Mouse (Mus musculus) liver, embryonic 15.5 days (tissue): ENCODE results near the gene Snx27. TPM values are rescaled to one million over a fixed set of nuclear protein-coding genes. Genes with fewer than 3 reads are reported as not detected.

Experiments used
- ATAC-seq: fragments of 200-750 bp; cut with Nextera tagmentation; 2 replicates; pipeline ENCODE4 v1.8.0; 2017; ENCODE audit warnings: moderate number of reproducible peaks, mild to moderate bottlenecking, moderate library complexity; ENCODE audit not compliant: insufficient read depth
- H3K27ac ChIP-seq: fragments of 300-500 bp; sonication (generic); replicated peaks from 2 replicates; pipeline ENCODE4 v1.5.1; 2015; ENCODE audit warnings: mild to moderate bottlenecking, inconsistent platforms
- H3K27me3 ChIP-seq: fragments of 300-500 bp; sonication (generic); 2 replicates; pipeline ENCODE4 v1.6.1; 2015; ENCODE audit warnings: mild to moderate bottlenecking, inconsistent platforms
- H3K36me3 ChIP-seq: fragments of 300-500 bp; sonication (generic); replicated peaks from 2 replicates; pipeline ENCODE4 v1.6.1; 2015; ENCODE audit warnings: moderate library complexity, mild to moderate bottlenecking, inconsistent platforms
- H3K4me1 ChIP-seq: fragments of 300-500 bp; sonication (generic); replicated peaks from 2 replicates; pipeline ENCODE4 v1.6.1; 2015; ENCODE audit warnings: inconsistent platforms
- H3K4me2 ChIP-seq: fragments of 300-500 bp; sonication (generic); 2 replicates; pipeline ENCODE4 v1.6.1; 2015; ENCODE audit warnings: moderate library complexity, mild to moderate bottlenecking, inconsistent platforms
- H3K4me3 ChIP-seq: fragments of 300-500 bp; sonication (generic); replicated peaks from 2 replicates; pipeline ENCODE4 v1.5.1; 2015; ENCODE audit warnings: mild to moderate bottlenecking, inconsistent platforms
- H3K9ac ChIP-seq: fragments of 300-500 bp; sonication (generic); 2 replicates; pipeline ENCODE4 v1.6.1; 2015; ENCODE audit warnings: moderate library complexity, mild to moderate bottlenecking, inconsistent platforms
- H3K9me3 ChIP-seq: fragments of 300-500 bp; sonication (generic); replicated peaks from 2 replicates; pipeline ENCODE4 v1.6.1; 2016; ENCODE audit warnings: inconsistent platforms
- WGBS: fragments of 180-500 bp; shearing (Covaris S2); methylation state at CpG from one replicate; pipeline ENCODE4 v1.1.7; 2015; ENCODE audit warnings: mixed read lengths; ENCODE audit not compliant: insufficient replicate concordance; 5-methylcytosine and 5-hydroxymethylcytosine counted together
- polyA plus RNA-seq: library from polyadenylated mRNA; unstranded; fragments of >200 nt; fragmentation: Nextera tagmentation; extraction: Ambion mirVana; gene quantifications from 2 replicates; pipeline ENCODE4 v1.2.1, GENCODE M21; 2015

Gene Snx27
- 12.0 and 12.1 TPM in 2 replicates for polyA plus RNA-seq

- under 1% methylated on average over 42 of the region's 42 CpGs for WGBS
- peak within 1 kb of the TSS; percentile 93 for H3K4me3 ChIP-seq
- H3K27ac ChIP-seq, result peak within 1 kb of the TSS; percentile 84
Observed at GRCm38 (mm10) chr3:94582456-94582891, at the start of gene Snx27. Gene Snx27 (minus strand): TSS chr3:94582716.

GRCm38 (mm10) chr3:94629876-94630275 is 47.4 kb upstream of the Snx27 start:
- H3K4me1 ChIP-seq, result no peaks in the 10 kb centered on the region
- H3K27ac ChIP-seq, result no peak overlapping the region
- 0 out of 2 replicates have a peak, but pooled peaks cover 7% of the 10 kb centered on the region for H3K36me3 ChIP-seq
- no peak overlapping the region for H3K9ac ChIP-seq
- 72% methylated on average over 3 of the region's 3 CpGs for WGBS
- H3K4me2 ChIP-seq, result no peak overlapping the region
- ATAC-seq, result no peak
- no peaks in the 10 kb centered on the region for H3K9me3 ChIP-seq
- no peak overlapping the region for H3K4me3 ChIP-seq
- no peaks in the 10 kb centered on the region for H3K27me3 ChIP-seq

More at GRCm38 (mm10) chr3:94582456-94582891, at the start of gene Snx27:
- Histone ChIP-seq H3K27me3 (no peaks in the 10 kb centered on the region), H3K36me3 (no peaks in the 10 kb centered on the region), H3K9ac (peak within 1 kb of the TSS; percentile 85), H3K4me1 (peaks cover 22% of the 10 kb centered on the region), H3K9me3 (no peaks in the 10 kb centered on the region), H3K4me2 (peak within 1 kb of the TSS; percentile 94)
- ATAC-seq, result peak; percentile 91

DNA sequence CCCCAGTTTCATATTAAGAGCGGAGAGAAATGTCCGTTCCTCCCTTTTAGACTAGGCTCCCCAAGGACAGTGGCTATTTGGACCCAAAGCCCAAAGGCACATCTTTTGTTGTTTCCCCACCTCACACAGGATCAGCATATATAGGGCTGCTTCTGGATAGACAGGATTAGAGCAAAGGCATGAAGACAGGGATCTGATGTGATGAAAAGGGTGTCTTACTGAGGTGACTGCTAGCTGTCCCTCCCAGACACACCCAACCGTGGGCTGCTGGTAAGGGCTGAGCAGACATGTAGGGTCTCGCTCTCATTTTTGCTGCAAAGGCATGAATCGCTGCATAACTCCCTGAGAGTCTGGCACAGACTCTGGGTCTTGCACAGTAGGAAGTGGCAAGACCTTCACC is 46.2 kb upstream of the Snx27 start:
- no peaks in the 10 kb centered on the region for H3K27me3 ChIP-seq
- WGBS, result 79% methylated on average over 5 of the region's 5 CpGs
- no peaks in the 10 kb centered on the region for H3K9me3 ChIP-seq
- 0 out of 2 replicates have a peak, but pooled peaks cover 7% of the 10 kb centered on the region for H3K36me3 ChIP-seq
- H3K4me2 ChIP-seq, result no peak overlapping the region
- peaks cover 3% of the 10 kb centered on the region for H3K4me1 ChIP-seq
- no peak overlapping the region for H3K9ac ChIP-seq
- H3K4me3 ChIP-seq, result no peak overlapping the region
- no peak for ATAC-seq
- H3K27ac ChIP-seq, result no peak overlapping the region

- Histone ChIP-seq H3K4me3 (no peak overlapping the region), H3K4me1 (peaks cover 32% of the 10 kb centered on the region), H3K27ac (no peak overlapping the region), H3K36me3 (peaks cover 21% of the 10 kb centered on the region), H3K4me2 (no peak overlapping the region), H3K27me3 (no peaks in the 10 kb centered on the region), H3K9me3 (no peaks in the 10 kb centered on the region), H3K9ac (no peak overlapping the region)
- no peak for ATAC-seq
- WGBS, result 81% methylated on average over 4 of the region's 4 CpGs
Observed at GRCm38 (mm10) chr3:94624281-94624680, 41.8 kb upstream of the Snx27 start.

GRCm38 (mm10) chr3:94622550-94622949 is 40.0 kb upstream of the Snx27 start:
- no peaks in the 10 kb centered on the region for H3K9me3 ChIP-seq
- H3K27ac ChIP-seq, result peak overlapping the region; percentile 75
- H3K36me3 ChIP-seq, result peaks cover 21% of the 10 kb centered on the region
- no peaks in the 10 kb centered on the region for H3K27me3 ChIP-seq
- 65% methylated on average over 10 of the region's 10 CpGs for WGBS
- H3K4me3 ChIP-seq, result no peak overlapping the region
- peak overlapping the region; percentile 44 for H3K4me2 ChIP-seq
- peak; percentile 89 for ATAC-seq
- H3K4me1 ChIP-seq, result peaks cover 36% of the 10 kb centered on the region
- H3K9ac ChIP-seq, result peak overlapping the region; percentile 6; the same call in 1 of the 2 replicates

DNA sequence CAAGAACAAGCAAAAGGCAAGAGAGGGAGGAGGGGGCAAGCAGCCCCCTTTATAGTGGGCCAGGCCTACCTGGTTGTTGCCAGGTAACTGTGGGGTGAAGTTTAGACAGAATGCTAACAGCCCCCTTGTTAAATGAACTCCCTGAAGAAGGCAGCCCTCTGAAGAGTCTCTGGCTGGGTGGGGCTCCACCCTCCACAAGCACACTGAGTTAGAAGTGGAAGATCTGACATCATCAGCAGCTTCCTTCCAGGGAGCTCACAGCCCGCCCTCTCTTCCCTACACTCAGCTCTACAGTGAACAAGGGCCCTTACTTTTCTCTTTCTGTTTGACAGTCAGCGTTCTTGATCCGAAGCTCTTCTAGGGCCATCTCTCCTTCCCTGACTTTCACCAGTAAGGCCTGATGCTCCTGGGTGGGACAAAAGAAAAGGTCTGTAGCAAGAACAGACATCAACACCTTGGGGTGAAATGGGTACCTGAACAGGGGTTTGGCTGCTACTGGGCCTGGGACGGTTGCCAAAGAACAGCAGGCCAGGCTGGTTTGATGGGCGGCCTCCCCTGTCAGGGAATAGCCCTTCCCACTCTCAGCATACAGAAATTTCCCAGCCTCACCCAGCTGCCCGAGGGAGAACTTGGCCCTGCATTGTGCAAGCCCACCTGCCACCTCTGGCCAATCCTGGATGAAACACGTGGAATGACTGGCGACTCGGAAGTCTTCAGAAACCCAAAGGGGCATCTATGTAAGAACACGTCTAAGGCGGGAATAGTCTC is 39.4 kb upstream of the Snx27 start:
- Histone ChIP-seq H3K27me3 (no peaks in the 10 kb centered on the region), H3K4me1 (peaks cover 37% of the 10 kb centered on the region), H3K4me2 (peak overlapping the region; percentile 44), H3K36me3 (peaks cover 21% of the 10 kb centered on the region), H3K9me3 (no peaks in the 10 kb centered on the region), H3K9ac (peak overlapping the region; percentile 6; the same call in 1 of the 2 replicates), H3K27ac (peak overlapping the region; percentile 75), H3K4me3 (no peak overlapping the region)
- ATAC-seq, result peak; percentile 57
- WGBS, result 74% methylated on average over 11 of the region's 11 CpGs

GRCm38 (mm10) chr3:94616717-94617116 is 34.2 kb upstream of the Snx27 start:
- WGBS, result 31% methylated on average over 4 of the region's 4 CpGs
- H3K27ac ChIP-seq, result no peak overlapping the region
- no peaks in the 10 kb centered on the region for H3K9me3 ChIP-seq
- H3K4me1 ChIP-seq, result peaks cover 20% of the 10 kb centered on the region
- no peaks in the 10 kb centered on the region for H3K27me3 ChIP-seq
- H3K4me3 ChIP-seq, result no peak overlapping the region
- no peak overlapping the region for H3K9ac ChIP-seq
- H3K4me2 ChIP-seq, result no peak overlapping the region
- ATAC-seq, result no peak
- H3K36me3 ChIP-seq, result peaks cover 35% of the 10 kb centered on the region

DNA sequence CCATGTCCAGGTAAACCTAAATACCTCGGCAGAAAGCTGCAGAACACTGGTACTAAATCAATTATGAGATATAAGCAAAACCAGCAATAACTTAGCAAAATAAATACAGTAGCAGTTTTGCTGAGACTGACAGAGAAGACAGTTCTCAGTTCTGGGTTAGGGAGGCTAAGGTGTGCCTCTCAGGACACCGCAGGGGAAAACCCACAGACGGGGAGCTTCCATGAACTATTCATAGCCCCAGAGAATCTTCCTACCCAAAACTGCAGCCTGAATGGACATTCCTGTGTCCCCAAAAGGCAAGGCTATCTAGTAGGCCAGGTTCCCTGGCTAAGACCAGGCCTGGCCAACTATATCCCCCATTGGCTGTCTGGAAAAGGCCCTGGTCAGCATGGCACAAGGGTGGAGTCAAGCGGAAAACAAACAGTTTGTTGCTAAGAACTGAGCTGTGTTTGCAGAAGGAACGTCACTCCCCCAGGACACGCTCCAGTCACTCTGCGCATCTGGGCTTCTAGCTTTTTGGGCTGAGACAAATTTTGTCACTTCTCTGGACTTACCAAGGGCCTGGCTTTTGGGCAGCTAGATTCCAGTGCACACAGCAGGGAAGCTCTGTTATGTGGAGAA is 30.9 kb upstream of the Snx27 start:
- no peak overlapping the region for H3K27ac ChIP-seq
- H3K4me1 ChIP-seq, result peaks cover 13% of the 10 kb centered on the region
- H3K4me3 ChIP-seq, result no peak overlapping the region
- 0 out of 2 replicates have a peak, but pooled peaks cover 18% of the 10 kb centered on the region for H3K36me3 ChIP-seq
- no peaks in the 10 kb centered on the region for H3K9me3 ChIP-seq
- no peak for ATAC-seq
- no peak overlapping the region for H3K4me2 ChIP-seq
- no peaks in the 10 kb centered on the region for H3K27me3 ChIP-seq
- H3K9ac ChIP-seq, result no peak overlapping the region
- 70% methylated on average over 7 of the region's 7 CpGs for WGBS

DNA sequence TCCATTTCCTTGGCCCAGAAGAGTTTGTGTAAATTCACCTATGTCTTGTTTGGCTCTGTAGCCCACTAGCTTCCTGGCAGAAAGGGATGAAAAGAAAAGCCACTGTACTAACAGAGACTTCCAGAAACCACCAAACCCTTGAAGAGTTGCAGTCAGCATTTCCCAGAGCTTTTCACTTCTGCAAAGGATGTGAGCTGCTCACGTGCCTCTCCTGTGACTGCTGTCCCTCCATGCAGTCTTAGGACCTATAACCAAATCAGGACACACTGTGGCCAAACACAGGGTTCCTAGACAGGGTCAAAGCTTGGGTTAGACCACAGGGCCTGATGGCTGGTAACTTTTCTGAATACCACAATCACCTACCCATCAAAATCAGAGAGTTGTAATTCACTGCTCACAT is 29.8 kb upstream of the Snx27 start:
- Histone ChIP-seq H3K4me3 (no peak overlapping the region), H3K9ac (no peak overlapping the region), H3K27me3 (no peaks in the 10 kb centered on the region), H3K4me2 (no peak overlapping the region), H3K9me3 (no peaks in the 10 kb centered on the region), H3K36me3 (0 out of 2 replicates have a peak, but pooled peaks cover 18% of the 10 kb centered on the region), H3K27ac (no peak overlapping the region), H3K4me1 (peaks cover 9% of the 10 kb centered on the region)
- ATAC-seq, result no peak
- 58% methylated on average over 1 of the region's 1 CpGs for WGBS

DNA sequence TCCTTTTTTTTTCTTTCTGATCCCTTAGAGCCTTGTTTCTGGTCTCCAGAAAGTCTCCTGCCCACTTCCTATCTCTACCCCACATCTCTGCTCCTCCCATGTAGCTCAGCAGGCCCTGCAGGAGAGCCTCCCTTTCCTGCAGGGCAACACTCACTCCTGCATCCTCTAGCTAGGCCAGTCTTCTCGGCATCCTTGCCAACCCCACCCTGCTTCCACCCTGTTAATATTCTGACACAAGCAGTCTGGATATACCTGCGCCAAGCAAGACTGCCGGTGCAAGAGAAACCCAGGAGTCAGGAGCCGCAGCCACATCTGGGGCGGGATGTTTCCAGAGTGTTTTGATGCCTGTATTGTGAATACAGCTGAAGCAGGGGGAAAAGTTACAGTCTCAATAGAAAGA is 29.3 kb upstream of the Snx27 start:
- 72% methylated on average over 5 of the region's 5 CpGs for WGBS
- no peaks in the 10 kb centered on the region for H3K9me3 ChIP-seq
- H3K4me3 ChIP-seq, result no peak overlapping the region
- no peaks in the 10 kb centered on the region for H3K27me3 ChIP-seq
- H3K4me1 ChIP-seq, result peaks cover 7% of the 10 kb centered on the region
- no peak overlapping the region for H3K4me2 ChIP-seq
- H3K36me3 ChIP-seq, result 0 out of 2 replicates have a peak, but pooled peaks cover 18% of the 10 kb centered on the region
- H3K27ac ChIP-seq, result no peak overlapping the region
- no peak overlapping the region for H3K9ac ChIP-seq
- ATAC-seq, result no peak

DNA sequence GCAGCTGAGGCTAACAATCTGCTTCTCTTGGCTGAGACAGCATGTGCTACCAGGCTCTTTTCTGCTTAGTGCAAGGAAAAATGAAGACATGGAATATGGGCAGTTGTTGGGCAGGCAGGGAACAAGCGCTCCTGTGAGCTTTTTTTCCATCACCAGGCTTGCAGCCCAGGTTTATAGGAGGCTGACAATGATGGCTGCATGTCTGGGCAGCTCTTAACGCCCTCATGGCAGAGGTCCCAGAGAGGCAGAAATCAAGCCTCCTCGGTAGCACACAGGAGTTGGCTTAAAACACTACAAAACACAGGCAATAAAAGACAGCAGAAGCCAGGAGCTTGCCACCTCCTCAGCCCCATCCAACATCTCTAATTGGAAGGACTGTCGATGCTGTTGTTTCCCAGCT is 28.8 kb upstream of the Snx27 start:
- no peak overlapping the region for H3K4me3 ChIP-seq
- H3K4me1 ChIP-seq, result peaks cover 6% of the 10 kb centered on the region
- no peak overlapping the region for H3K27ac ChIP-seq
- no peaks in the 10 kb centered on the region for H3K9me3 ChIP-seq
- WGBS, result 61% methylated on average over 4 of the region's 4 CpGs
- 0 out of 2 replicates have a peak, but pooled peaks cover 18% of the 10 kb centered on the region for H3K36me3 ChIP-seq
- ATAC-seq, result no peak
- H3K9ac ChIP-seq, result no peak overlapping the region
- no peaks in the 10 kb centered on the region for H3K27me3 ChIP-seq
- H3K4me2 ChIP-seq, result no peak overlapping the region
